Mouse (Mus musculus) kidney, adult 9 months (tissue): Measurements from ENCODE around the gene Sf3a3.
"Not testable (repeated sequence)": the region's sequence is repeated elsewhere in the genome, so short reads cannot be mapped to it uniquely, and the experiment has no call there.

Experiments used
- DNase-seq: peaks from one replicate; pipeline ENCODE4 v3.0.0; 2022

Gene Sf3a3

DNA sequence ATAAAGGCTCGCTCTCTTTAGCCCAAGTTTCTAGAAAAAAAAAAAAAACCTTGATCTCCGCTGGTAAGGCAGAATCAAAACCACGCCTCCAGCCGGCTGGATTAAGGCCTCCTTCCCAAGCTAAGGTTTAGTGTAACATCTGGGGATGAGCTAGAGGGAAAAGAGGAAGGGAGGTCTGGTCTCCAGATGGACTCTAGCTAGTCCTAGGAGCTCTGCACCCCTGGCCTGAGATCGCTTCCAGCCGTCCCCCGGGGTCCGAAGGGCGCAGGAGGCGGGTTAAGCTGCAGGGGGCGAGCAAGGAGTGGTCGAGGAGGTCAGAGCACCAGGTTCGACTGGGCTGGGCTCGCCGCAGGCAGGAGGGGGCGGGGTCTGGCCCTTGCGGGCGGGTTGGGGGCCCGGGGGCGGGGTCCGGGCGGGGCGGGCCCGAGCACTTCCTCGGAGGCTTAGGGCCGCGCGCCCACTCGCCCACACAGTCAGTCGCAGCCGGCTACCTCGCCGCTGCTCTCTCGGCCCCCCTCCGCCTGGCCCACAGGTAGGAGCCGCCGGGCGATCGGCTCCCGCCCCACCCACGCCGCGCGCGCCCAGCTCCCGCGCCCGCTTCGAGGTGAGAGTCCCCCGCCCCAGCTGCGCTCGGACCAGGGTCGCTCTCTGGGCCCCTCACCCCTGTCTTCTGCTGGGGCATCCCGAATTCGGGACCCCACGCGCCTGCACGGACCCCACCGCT lies 14.2 kb upstream of the Sf3a3 start, which contains the start of gene Fhl3:
Fhl3 (plus strand) TSS at position 454 of the 724 bp plus-strand sequence.
- DNase-seq: peak; percentile 88

- no peak for DNase-seq
Observed at GRCm38 (mm10) chr4:124701052-124701845, 13.3 kb upstream of the Sf3a3 start.

DNA sequence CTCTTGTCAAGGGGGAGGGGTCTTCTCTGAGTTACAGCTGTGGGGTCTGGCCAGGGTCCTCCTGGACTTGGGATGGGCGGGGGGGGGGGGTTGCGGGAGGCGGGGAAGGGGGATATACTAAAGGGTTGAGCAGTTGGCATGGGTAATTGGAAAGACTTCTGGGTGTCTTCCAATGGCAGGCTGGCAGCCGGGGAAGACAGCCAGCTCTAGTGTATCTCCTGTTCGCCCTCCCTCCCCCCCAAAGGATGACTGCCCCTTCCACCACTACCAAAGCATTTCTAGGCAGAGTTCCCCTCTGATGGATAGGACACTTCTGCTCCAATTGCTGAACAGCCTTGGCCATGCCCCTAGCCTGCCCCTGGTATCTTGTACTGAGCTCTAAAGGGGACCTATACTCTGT lies 12.7 kb upstream of the Sf3a3 start:
- DNase-seq: no peak

DNA sequence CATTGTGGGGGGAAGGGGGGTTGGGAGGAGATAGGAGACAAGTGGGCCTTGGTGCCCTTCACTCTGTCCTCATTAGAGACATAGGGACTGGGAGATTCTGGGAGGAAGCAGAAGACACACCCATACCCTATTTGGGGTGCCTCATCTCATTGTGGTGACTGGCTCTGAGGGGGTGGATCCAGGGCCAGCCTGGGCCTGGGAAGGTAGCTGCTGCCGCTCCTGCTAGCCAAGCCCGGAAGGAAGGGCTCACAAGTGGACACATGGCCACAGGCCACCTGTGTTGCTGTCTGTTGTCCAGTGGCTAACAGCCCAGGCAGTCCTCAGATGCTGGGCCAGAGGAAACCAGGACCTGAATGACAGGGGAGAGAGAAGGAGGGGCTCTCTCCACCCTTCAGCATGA lies 11.2 kb upstream of the Sf3a3 start:
- DNase-seq: no peak

- DNase-seq: no peak
Observed at GRCm38 (mm10) chr4:124703881-124704796, 10.4 kb upstream of the Sf3a3 start.

DNA sequence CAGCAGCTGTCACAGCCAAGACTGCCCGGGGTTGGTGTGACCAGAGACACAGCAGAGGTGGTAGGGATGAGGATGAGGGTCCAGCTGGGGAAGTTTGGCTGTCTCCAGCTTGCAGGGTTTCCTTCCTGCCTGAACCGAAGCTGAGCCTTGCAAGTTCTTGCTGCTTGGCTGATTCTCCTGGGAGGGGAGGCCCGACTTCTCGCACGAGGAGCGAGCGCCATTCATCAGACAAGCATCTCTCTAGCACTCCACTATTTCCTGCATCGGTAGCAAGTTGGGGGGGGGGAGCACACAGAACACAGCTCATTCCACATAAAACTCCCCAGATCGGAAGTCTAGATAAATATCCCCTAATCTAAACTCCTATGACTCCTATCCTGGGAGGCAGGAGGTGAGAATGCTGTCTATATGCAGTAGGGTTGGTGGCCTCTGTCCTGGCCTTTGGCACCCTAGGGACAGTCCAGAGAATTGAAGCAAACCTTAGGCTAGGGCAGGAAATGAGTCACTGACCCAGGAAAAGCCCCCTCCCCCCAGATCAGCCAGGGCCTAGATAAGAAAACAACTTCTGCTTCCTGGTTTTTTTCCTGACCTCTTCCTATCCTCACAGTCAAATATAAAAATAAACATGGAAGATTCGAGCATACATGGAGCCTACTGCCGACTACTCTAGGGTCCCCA lies 9.6 kb upstream of the Sf3a3 start:
- DNase-seq: peak; percentile 60

GRCm38 (mm10) chr4:124705661-124706269 lies 8.8 kb upstream of the Sf3a3 start:
- DNase-seq: no peak

- DNase-seq: not testable (repeated sequence)
Observed at GRCm38 (mm10) chr4:124707381-124708199, 7.0 kb upstream of the Sf3a3 start.

DNA sequence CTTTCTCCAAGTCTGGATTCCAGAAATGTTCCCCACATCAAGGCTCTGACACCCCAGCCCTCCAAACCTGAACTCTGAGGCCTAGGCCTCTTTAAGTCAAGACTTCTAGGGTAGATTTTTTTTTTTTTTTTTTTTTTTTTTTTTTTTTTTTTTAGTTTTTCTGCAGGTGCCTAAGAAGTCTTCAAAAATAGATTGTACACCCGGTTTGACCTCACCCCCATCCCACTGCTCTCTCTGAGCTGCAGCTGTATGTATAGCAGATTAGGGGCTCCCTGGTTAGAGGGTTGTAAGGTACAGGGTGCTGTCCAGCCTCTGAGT lies 6.4 kb upstream of the Sf3a3 start:
- DNase-seq: not testable (repeated sequence)

GRCm38 (mm10) chr4:124708518-124709477 lies 5.8 kb upstream of the Sf3a3 start:
- DNase-seq: peak; percentile 90

- DNase-seq: peak; percentile 50
Observed at GRCm38 (mm10) chr4:124709961-124710446, 4.6 kb upstream of the Sf3a3 start.

DNA sequence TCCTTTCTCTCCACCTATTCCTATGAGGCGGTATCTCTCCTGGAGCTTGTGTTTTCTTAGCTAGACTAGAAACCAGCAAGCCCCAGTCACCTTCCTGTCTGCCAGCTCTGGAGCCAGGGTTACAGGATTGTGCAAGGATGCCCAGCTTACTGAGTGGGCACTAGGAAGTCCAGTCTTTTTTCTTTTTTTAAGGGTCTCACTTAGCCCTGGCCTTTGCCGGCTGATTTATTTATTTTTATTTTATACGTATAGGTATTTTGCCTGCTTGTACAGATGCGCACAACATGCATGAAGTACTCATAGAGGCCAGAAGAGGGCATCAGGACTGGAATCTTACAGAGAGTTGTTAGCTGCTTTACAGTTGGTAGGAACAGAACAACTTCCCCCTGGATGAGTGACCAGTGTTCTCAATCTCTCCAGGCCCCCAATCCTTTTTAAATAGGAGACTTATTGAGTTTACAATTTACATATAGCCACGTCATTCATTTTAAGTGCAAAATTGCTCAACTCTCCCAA lies 3.7 kb upstream of the Sf3a3 start:
- peak; percentile 76 for DNase-seq

DNA sequence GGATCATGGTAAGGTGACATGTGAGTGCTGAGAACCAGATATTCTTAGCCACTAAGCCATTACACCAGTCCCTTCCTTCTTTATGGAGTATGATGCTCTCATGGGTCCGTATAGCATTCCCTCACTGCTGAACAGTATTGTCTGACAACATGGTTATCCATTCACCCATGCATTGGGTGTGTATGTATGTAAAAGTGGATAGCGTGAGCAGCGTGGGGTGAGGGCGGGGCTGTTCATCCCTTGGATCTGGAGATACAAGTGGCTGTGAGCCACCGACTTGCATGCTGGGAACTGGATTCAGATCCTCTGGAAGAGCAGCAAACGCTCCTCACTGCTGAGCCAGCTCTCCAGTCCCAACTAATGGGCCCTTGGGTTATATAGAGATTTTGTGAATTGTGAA lies 2.0 kb upstream of the Sf3a3 start:
- no peak for DNase-seq

- not testable (repeated sequence) for DNase-seq
Observed at GRCm38 (mm10) chr4:124713850-124714249, 726 bp upstream of the Sf3a3 start.

GRCm38 (mm10) chr4:124719101-124719500 lies 4.5 kb downstream of the Sf3a3 start:
- no peak for DNase-seq

DNA sequence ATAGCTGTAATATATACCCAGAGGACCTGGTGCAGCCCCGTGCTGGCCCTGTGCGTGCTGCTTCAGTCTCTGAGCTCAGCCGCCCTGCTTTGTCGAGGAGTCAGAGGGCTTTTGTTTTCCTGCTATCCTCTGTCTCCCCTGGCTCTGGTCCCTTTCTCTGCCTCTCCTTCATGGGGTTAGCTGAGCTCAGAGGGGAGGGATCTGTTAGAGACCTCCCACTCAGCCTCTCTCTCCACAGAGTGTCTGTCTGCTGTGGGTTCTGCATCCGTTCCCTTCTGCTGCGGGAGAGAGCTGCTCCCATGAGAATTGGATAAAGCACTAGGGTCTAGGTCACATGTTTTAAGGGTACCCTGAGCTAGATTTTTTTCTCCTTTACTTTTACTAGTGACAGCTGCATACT lies 11.5 kb downstream of the Sf3a3 start:
- DNase-seq: no peak

GRCm38 (mm10) chr4:124736952-124737351 lies 22.4 kb downstream of the Sf3a3 start:
- DNase-seq: no peak

DNA sequence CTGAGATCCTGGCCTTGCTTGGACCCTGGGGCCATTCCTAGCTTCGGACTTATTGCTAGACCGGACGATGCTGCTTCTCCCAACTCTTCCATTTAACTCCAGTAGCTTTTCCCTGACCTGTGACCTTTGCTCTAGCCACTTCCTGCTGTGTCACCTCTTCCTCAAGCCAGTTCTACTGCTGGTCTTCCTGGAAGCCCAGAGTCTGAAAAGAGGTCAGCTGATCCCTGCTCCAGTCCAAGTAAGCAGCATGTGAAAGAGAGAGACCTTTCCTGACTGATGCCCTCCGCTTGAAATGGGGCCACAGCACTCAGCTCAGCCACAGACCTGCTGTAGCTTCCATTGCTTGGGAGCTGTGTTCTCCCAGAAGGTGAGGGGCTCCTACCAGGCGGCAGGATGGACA lies 22.9 kb downstream of the Sf3a3 start:
- DNase-seq: peak; percentile 40

DNA sequence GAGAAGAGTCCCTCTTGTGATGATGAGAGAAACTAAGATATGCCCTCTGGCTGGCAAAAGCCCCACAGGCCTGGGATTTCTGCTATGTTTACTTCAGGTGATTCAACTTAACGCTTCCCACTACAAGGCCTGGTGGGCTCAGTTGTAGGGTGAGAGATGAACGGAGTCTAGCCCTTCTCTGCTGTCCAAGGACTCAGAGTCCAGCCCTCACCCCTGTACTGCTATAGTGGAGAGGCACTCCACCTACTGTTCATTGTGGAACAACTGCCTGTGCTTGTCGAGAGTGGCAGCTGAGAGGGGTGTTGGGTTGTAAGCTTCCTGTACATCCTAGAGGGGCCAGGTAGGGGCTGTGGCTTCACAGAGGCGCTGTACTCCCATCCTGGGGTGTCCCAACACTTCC lies 23.4 kb downstream of the Sf3a3 start:
- no peak for DNase-seq

- DNase-seq: no peak
Observed at GRCm38 (mm10) chr4:124738783-124739182, 24.2 kb downstream of the Sf3a3 start.
